Mouse (Mus musculus): Measurements from ENCODE around the gene Tpp2. TPM values are rescaled to one million over a fixed set of nuclear protein-coding genes. Genes with fewer than 3 reads are reported as not detected.
A peak's percentile ranks its signal among the peaks of the same experiment; 100 is the strongest.
"Not testable (repeated sequence)": the region's sequence is repeated elsewhere in the genome, so short reads cannot be mapped to it uniquely, and the experiment has no call there.

Tpp2 gene
- polyA plus RNA-seq (2015; fragmentation: Nextera tagmentation; extraction: Ambion mirVana) = 57.6 and 62.7 TPM in 2 replicates

- Histone ChIP-seq H3K9ac (peak within 1 kb of the TSS; percentile 97), H3K9me3 (no peaks in the 10 kb centered on the region), H3K4me3 (peak within 1 kb of the TSS; percentile 92), H3K27me3 (no peaks in the 10 kb centered on the region), H3K27ac (peak within 1 kb of the TSS; percentile 98), H3K4me1 (peaks cover 16% of the 10 kb centered on the region), H3K36me3 (no peaks in the 10 kb centered on the region), H3K4me2 (peak within 1 kb of the TSS; percentile 66)
- under 1% methylated on average over 81 of the region's 81 CpGs for WGBS
- peak; percentile 100 for ATAC-seq (ENCODE audit: borderline replicate concordance, extremely low read depth, low FRiP score, low TSS enrichment)
These were observed at the start of gene Tpp2 for GRCm38 (mm10) chr1:43933488-43934415. Gene Tpp2, plus strand, starts transcription at chr1:43933647.

- not testable (repeated sequence) for H3K4me1 ChIP-seq; H3K9ac ChIP-seq; H3K4me3 ChIP-seq; H3K4me2 ChIP-seq; H3K9me3 ChIP-seq; H3K36me3 ChIP-seq; ATAC-seq (ENCODE audit: borderline replicate concordance, extremely low read depth, low FRiP score, low TSS enrichment); H3K27ac ChIP-seq; H3K27me3 ChIP-seq
- 83% methylated on average over 11 of the region's 11 CpGs for WGBS
These were observed 45.1 kb upstream of the Tpp2 start for GRCm38 (mm10) chr1:43888358-43888757.

- Histone ChIP-seq H3K27me3 (no peaks in the 10 kb centered on the region), H3K9me3 (no peaks in the 10 kb centered on the region), H3K4me1 (no peaks in the 10 kb centered on the region), H3K4me3 (no peak overlapping the region), H3K27ac (no peak overlapping the region), H3K9ac (no peak overlapping the region), H3K36me3 (no peaks in the 10 kb centered on the region), H3K4me2 (no peak overlapping the region)
- no peak for ATAC-seq (ENCODE audit: borderline replicate concordance, extremely low read depth, low FRiP score, low TSS enrichment)
These were observed 37.7 kb upstream of the Tpp2 start for GRCm38 (mm10) chr1:43895742-43896141.

GRCm38 (mm10) chr1:43897131-43897530 is 36.3 kb upstream of the Tpp2 start:
- Histone ChIP-seq H3K27me3 (no peaks in the 10 kb centered on the region), H3K27ac (no peak overlapping the region), H3K4me1 (no peaks in the 10 kb centered on the region), H3K4me3 (no peak overlapping the region), H3K36me3 (no peaks in the 10 kb centered on the region), H3K9ac (no peak overlapping the region), H3K4me2 (no peak overlapping the region), H3K9me3 (no peaks in the 10 kb centered on the region)
- ATAC-seq (ENCODE audit: borderline replicate concordance, extremely low read depth, low FRiP score, low TSS enrichment) = no peak
- 71% methylated on average over 2 of the region's 2 CpGs for WGBS

DNA sequence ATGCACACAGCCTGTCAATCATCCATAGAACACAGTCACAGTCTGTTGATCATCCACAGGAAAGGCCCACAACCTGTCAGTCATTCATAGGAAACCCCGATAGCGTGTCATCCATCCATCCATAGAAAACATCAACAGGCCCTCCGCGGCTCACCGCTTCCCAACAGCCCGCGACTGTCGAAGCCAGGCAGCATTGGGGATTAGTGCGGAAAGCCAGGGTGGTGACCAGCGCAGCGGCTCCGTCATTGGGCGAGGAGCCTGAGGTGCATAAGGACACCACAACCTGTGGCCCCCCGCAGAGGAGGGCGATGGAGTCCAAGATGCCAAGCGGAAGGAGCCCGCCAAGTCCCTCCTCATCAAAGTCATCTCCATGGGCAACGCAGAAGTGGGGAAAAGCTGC is 35.5 kb upstream of the Tpp2 start:
- WGBS = 79% methylated on average over 18 of the region's 18 CpGs
- Histone ChIP-seq H3K9me3 (no peaks in the 10 kb centered on the region), H3K4me2 (no peak overlapping the region), H3K9ac (no peak overlapping the region), H3K4me3 (no peak overlapping the region), H3K27ac (no peak overlapping the region), H3K36me3 (no peaks in the 10 kb centered on the region), H3K27me3 (no peaks in the 10 kb centered on the region), H3K4me1 (no peaks in the 10 kb centered on the region)
- no peak for ATAC-seq (ENCODE audit: borderline replicate concordance, extremely low read depth, low FRiP score, low TSS enrichment)

- H3K4me3 ChIP-seq = peak overlapping the region; percentile 20
- no peaks in the 10 kb centered on the region for H3K4me1 ChIP-seq
- no peak overlapping the region for H3K27ac ChIP-seq
- no peak overlapping the region for H3K9ac ChIP-seq
- H3K36me3 ChIP-seq = no peaks in the 10 kb centered on the region
- no peak; the same call in 1 of the 2 replicates for ATAC-seq (ENCODE audit: borderline replicate concordance, extremely low read depth, low FRiP score, low TSS enrichment)
- H3K9me3 ChIP-seq = no peaks in the 10 kb centered on the region
- H3K4me2 ChIP-seq = peak overlapping the region; percentile 51
- no peaks in the 10 kb centered on the region for H3K27me3 ChIP-seq
- WGBS = 20% methylated on average over 18 of the region's 18 CpGs
These were observed 34.3 kb upstream of the Tpp2 start for GRCm38 (mm10) chr1:43898991-43899714.

- H3K27ac ChIP-seq = no peak overlapping the region
- H3K9me3 ChIP-seq = no peaks in the 10 kb centered on the region
- H3K27me3 ChIP-seq = no peaks in the 10 kb centered on the region
- no peaks in the 10 kb centered on the region for H3K36me3 ChIP-seq
- H3K4me2 ChIP-seq = no peak overlapping the region
- 70% methylated on average over 1 of the region's 1 CpGs for WGBS
- no peaks in the 10 kb centered on the region for H3K4me1 ChIP-seq
- ATAC-seq (ENCODE audit: borderline replicate concordance, extremely low read depth, low FRiP score, low TSS enrichment) = no peak
- no peak overlapping the region for H3K9ac ChIP-seq
- no peak overlapping the region for H3K4me3 ChIP-seq
These were observed 31.0 kb upstream of the Tpp2 start for GRCm38 (mm10) chr1:43902417-43902816.

GRCm38 (mm10) chr1:43902855-43903254 is 30.6 kb upstream of the Tpp2 start:
- 61% methylated on average over 4 of the region's 4 CpGs for WGBS
- Histone ChIP-seq H3K27ac (no peak overlapping the region), H3K9me3 (no peaks in the 10 kb centered on the region), H3K4me2 (no peak overlapping the region), H3K27me3 (no peaks in the 10 kb centered on the region), H3K9ac (no peak overlapping the region), H3K36me3 (no peaks in the 10 kb centered on the region), H3K4me3 (no peak overlapping the region), H3K4me1 (no peaks in the 10 kb centered on the region)
- ATAC-seq (ENCODE audit: borderline replicate concordance, extremely low read depth, low FRiP score, low TSS enrichment) = no peak

DNA sequence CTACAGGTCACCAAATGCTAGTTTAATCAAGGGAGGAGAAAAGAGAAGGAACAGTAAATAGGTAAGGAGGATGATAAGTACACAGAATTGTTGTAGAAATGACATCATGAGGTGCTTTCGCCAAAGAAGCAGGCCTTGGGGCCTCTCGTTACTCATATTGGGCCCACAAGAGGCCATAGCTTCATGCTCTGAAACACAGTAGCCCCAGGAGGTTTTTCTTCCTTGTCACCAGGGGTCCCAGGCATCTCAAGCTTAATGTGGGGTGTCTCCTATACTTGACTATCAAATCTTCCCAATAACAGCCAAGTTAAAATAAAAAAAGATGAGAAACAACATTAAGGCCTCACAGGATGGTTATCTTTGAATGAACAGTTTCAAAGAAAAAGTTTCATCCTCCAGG is 18.0 kb upstream of the Tpp2 start:
- WGBS = 61% methylated on average over 2 of the region's 2 CpGs
- no peaks in the 10 kb centered on the region for H3K4me1 ChIP-seq
- ATAC-seq (ENCODE audit: borderline replicate concordance, extremely low read depth, low FRiP score, low TSS enrichment) = no peak
- H3K4me3 ChIP-seq = no peak overlapping the region
- H3K27ac ChIP-seq = no peak overlapping the region
- H3K36me3 ChIP-seq = no peaks in the 10 kb centered on the region
- H3K4me2 ChIP-seq = no peak overlapping the region
- no peaks in the 10 kb centered on the region for H3K27me3 ChIP-seq
- H3K9me3 ChIP-seq = no peaks in the 10 kb centered on the region
- no peak overlapping the region for H3K9ac ChIP-seq

- H3K27ac ChIP-seq = no peak overlapping the region
- no peaks in the 10 kb centered on the region for H3K9me3 ChIP-seq
- no peak for ATAC-seq (ENCODE audit: borderline replicate concordance, extremely low read depth, low FRiP score, low TSS enrichment)
- no peak overlapping the region for H3K4me2 ChIP-seq
- no peaks in the 10 kb centered on the region for H3K36me3 ChIP-seq
- WGBS = 53% methylated on average over 2 of the region's 2 CpGs
- no peaks in the 10 kb centered on the region for H3K4me1 ChIP-seq
- H3K9ac ChIP-seq = no peak overlapping the region
- H3K4me3 ChIP-seq = no peak overlapping the region
- H3K27me3 ChIP-seq = no peaks in the 10 kb centered on the region
These were observed 16.6 kb upstream of the Tpp2 start for GRCm38 (mm10) chr1:43916854-43917253.

DNA sequence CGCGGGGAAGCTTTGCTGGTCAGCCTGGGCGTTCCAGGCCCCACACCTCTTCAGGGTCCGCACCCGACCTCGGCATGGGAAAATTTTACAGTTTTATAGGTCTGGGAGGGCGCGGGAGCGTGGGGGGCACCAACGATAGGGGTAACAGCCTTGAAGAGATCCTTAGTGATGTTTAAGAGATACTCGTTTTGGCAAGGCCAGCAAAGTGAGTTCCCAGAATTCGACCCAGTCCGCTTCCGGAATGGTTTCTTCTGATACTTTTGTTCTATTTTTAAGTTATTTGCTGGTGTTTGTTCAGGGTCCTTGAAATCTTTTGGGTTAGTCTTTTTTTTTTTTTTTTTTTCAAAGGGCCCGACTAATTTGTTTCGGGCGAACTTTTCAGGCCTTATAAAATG is 966 bp downstream of the Tpp2 start:
- Histone ChIP-seq H3K36me3 (no peaks in the 10 kb centered on the region), H3K4me2 (peak overlapping the region; percentile 66), H3K4me1 (peaks cover 16% of the 10 kb centered on the region), H3K4me3 (peak overlapping the region; percentile 92), H3K9me3 (no peaks in the 10 kb centered on the region), H3K9ac (peak overlapping the region; percentile 97), H3K27ac (peak overlapping the region; percentile 98), H3K27me3 (no peaks in the 10 kb centered on the region)
- ATAC-seq (ENCODE audit: borderline replicate concordance, extremely low read depth, low FRiP score, low TSS enrichment) = no peak; the same call in 1 of the 2 replicates
- WGBS = 1% methylated on average over 17 of the region's 17 CpGs

- no peak overlapping the region for H3K9ac ChIP-seq
- WGBS = 89% methylated on average over 1 of the region's 1 CpGs
- H3K27me3 ChIP-seq = no peaks in the 10 kb centered on the region
- H3K4me1 ChIP-seq = peaks cover 14% of the 10 kb centered on the region
- H3K4me3 ChIP-seq = no peak overlapping the region
- no peak for ATAC-seq (ENCODE audit: borderline replicate concordance, extremely low read depth, low FRiP score, low TSS enrichment)
- H3K27ac ChIP-seq = no peak overlapping the region
- no peaks in the 10 kb centered on the region for H3K9me3 ChIP-seq
- H3K36me3 ChIP-seq = peaks cover 19% of the 10 kb centered on the region
- no peak overlapping the region for H3K4me2 ChIP-seq
These were observed 5.9 kb downstream of the Tpp2 start for GRCm38 (mm10) chr1:43939310-43939709.

Measured in lung, embryonic 15.5 days (tissue).